Mouse (Mus musculus) liver, embryonic 13.5 days (tissue): ENCODE results near the gene Abcb5. TPM values are rescaled to one million over a fixed set of nuclear protein-coding genes. Genes with fewer than 3 reads are reported as not detected.
"Not testable (repeated sequence)": the region's sequence is repeated elsewhere in the genome, so short reads cannot be mapped to it uniquely, and the experiment has no call there.

Source experiments
- ATAC-seq: fragments of 200-750 bp; cut with Nextera tagmentation; 2 replicates; pipeline ENCODE4 v1.8.0; 2017; ENCODE audit warnings: low read depth, mild to moderate bottlenecking, moderate number of reproducible peaks, moderate library complexity
- DNase-seq: peaks from one replicate; pipeline ENCODE4 v3.0.0; 2022
- H3K27ac ChIP-seq: fragments of 300-500 bp; sonication (generic); 2 replicates; pipeline ENCODE4 v1.5.1; 2015; ENCODE audit warnings: moderate library complexity, mild to moderate bottlenecking, inconsistent platforms
- H3K27me3 ChIP-seq: fragments of 300-500 bp; sonication (generic); 2 replicates; pipeline ENCODE4 v1.6.1; 2015; ENCODE audit warnings: mild to moderate bottlenecking, inconsistent platforms
- H3K36me3 ChIP-seq: fragments of 300-500 bp; sonication (generic); 2 replicates; pipeline ENCODE4 v1.6.1; 2015; ENCODE audit warnings: mild to moderate bottlenecking, inconsistent platforms
- H3K4me1 ChIP-seq: fragments of 300-500 bp; sonication (generic); replicated peaks from 2 replicates; pipeline ENCODE4 v1.6.1; 2015; ENCODE audit warnings: inconsistent platforms
- H3K4me2 ChIP-seq: fragments of 300-500 bp; sonication (generic); 2 replicates; pipeline ENCODE4 v1.6.1; 2015; ENCODE audit warnings: inconsistent platforms, mild to moderate bottlenecking, moderate library complexity
- H3K4me3 ChIP-seq: fragments of 300-500 bp; sonication (generic); replicated peaks from 2 replicates; pipeline ENCODE4 v1.5.1; 2015; ENCODE audit warnings: mild to moderate bottlenecking, inconsistent platforms
- H3K9ac ChIP-seq: fragments of 300-500 bp; sonication (generic); 2 replicates; pipeline ENCODE4 v1.6.1; 2015; ENCODE audit warnings: mild to moderate bottlenecking, inconsistent platforms
- H3K9me3 ChIP-seq: fragments of 300-500 bp; sonication (generic); replicated peaks from 2 replicates; pipeline ENCODE4 v1.6.1; 2016; ENCODE audit warnings: inconsistent platforms
- WGBS: fragments of 180-500 bp; shearing (Covaris S2); methylation state at CpG from one replicate; pipeline ENCODE4 v1.1.7; 2015; ENCODE audit not compliant: insufficient replicate concordance; 5-methylcytosine and 5-hydroxymethylcytosine counted together
- polyA plus RNA-seq: library from polyadenylated mRNA; unstranded; fragments of >200 nt; fragmentation: Nextera tagmentation; extraction: Ambion mirVana; gene quantifications from 2 replicates; pipeline ENCODE4 v1.2.1, GENCODE M21; 2015

Gene Abcb5
- polyA plus RNA-seq, result not detected in 2 replicates

- no peak within 1 kb of the TSS for H3K9ac ChIP-seq
- no peak within 1 kb of the TSS for H3K4me2 ChIP-seq
- no peaks in the 10 kb centered on the region for H3K27me3 ChIP-seq
- H3K4me3 ChIP-seq, result no peak within 1 kb of the TSS
- no peaks in the 10 kb centered on the region for H3K4me1 ChIP-seq
- 68% methylated on average over 4 of the region's 4 CpGs for WGBS
- no peaks in the 10 kb centered on the region for H3K9me3 ChIP-seq
- no peak for ATAC-seq
- no peak within 1 kb of the TSS for H3K27ac ChIP-seq
- DNase-seq, result no peak
- no peaks in the 10 kb centered on the region for H3K36me3 ChIP-seq
Observed at GRCm38 (mm10) chr12:118966321-118966720, at the start of gene Abcb5. Abcb5 (minus strand) TSS chr12:118966421.

GRCm38 (mm10) chr12:118999230-118999629, 33.0 kb upstream of the Abcb5 start:
- Histone ChIP-seq H3K4me2 (no peak overlapping the region), H3K36me3 (no peaks in the 10 kb centered on the region), H3K4me3 (no peak overlapping the region), H3K9ac (no peak overlapping the region), H3K9me3 (no peaks in the 10 kb centered on the region), H3K27me3 (no peaks in the 10 kb centered on the region), H3K4me1 (no peaks in the 10 kb centered on the region), H3K27ac (no peak overlapping the region)
- ATAC-seq, result no peak
- WGBS, result 15% methylated on average over 2 of the region's 2 CpGs
- DNase-seq, result no peak

- Histone ChIP-seq H3K27ac (no peak overlapping the region), H3K4me3 (no peak overlapping the region), H3K9ac (no peak overlapping the region), H3K9me3 (no peaks in the 10 kb centered on the region), H3K4me2 (no peak overlapping the region), H3K4me1 (no peaks in the 10 kb centered on the region), H3K36me3 (no peaks in the 10 kb centered on the region), H3K27me3 (no peaks in the 10 kb centered on the region)
- DNase-seq (no peak), ATAC-seq (no peak)
- 10% methylated on average over 1 of the region's 1 CpGs for WGBS
Observed at GRCm38 (mm10) chr12:118994328-118995166, 28.3 kb upstream of the Abcb5 start.

GRCm38 (mm10) chr12:118984852-118985251, 18.6 kb upstream of the Abcb5 start:
- WGBS, result 76% methylated on average over 1 of the region's 1 CpGs
- no peak overlapping the region for H3K4me2 ChIP-seq
- no peak for ATAC-seq
- H3K9me3 ChIP-seq, result no peaks in the 10 kb centered on the region
- no peak overlapping the region for H3K27ac ChIP-seq
- no peak overlapping the region for H3K9ac ChIP-seq
- DNase-seq, result no peak
- no peaks in the 10 kb centered on the region for H3K4me1 ChIP-seq
- H3K36me3 ChIP-seq, result no peaks in the 10 kb centered on the region
- H3K4me3 ChIP-seq, result no peak overlapping the region
- no peaks in the 10 kb centered on the region for H3K27me3 ChIP-seq

- 21% methylated on average over 13 of the region's 13 CpGs for WGBS
- Histone ChIP-seq H3K27ac (no peak overlapping the region), H3K4me3 (no peak overlapping the region), H3K4me1 (no peaks in the 10 kb centered on the region), H3K4me2 (no peak overlapping the region), H3K27me3 (no peaks in the 10 kb centered on the region), H3K9me3 (no peaks in the 10 kb centered on the region), H3K36me3 (no peaks in the 10 kb centered on the region), H3K9ac (no peak overlapping the region)
- DNase-seq, result no peak
- no peak for ATAC-seq
Observed at GRCm38 (mm10) chr12:118930386-118931318, 35.6 kb downstream of the Abcb5 start.

- no peak for ATAC-seq
Observed at GRCm38 (mm10) chr12:118926813-118927281, 39.4 kb downstream of the Abcb5 start.

GRCm38 (mm10) chr12:118923874-118924273, 42.3 kb downstream of the Abcb5 start:
- not testable (repeated sequence) for ATAC-seq, H3K4me1 ChIP-seq, H3K9me3 ChIP-seq, DNase-seq, H3K27ac ChIP-seq, H3K36me3 ChIP-seq, H3K4me2 ChIP-seq, H3K4me3 ChIP-seq, H3K27me3 ChIP-seq, H3K9ac ChIP-seq
- WGBS, result 21% methylated on average over 1 of the region's 1 CpGs

More at GRCm38 (mm10) chr12:118926813-118927281, 39.4 kb downstream of the Abcb5 start:
- Histone ChIP-seq H3K9ac (no peak overlapping the region), H3K36me3 (no peaks in the 10 kb centered on the region), H3K9me3 (no peaks in the 10 kb centered on the region), H3K27ac (no peak overlapping the region), H3K4me2 (no peak overlapping the region), H3K4me3 (no peak overlapping the region), H3K4me1 (no peaks in the 10 kb centered on the region), H3K27me3 (no peaks in the 10 kb centered on the region)
- WGBS, result 17% methylated on average over 13 of the region's 13 CpGs
- no peak for DNase-seq

- Histone ChIP-seq H3K4me2 (no peak overlapping the region), H3K9me3 (no peaks in the 10 kb centered on the region), H3K27ac (no peak overlapping the region), H3K9ac (no peak overlapping the region), H3K4me1 (no peaks in the 10 kb centered on the region), H3K4me3 (no peak overlapping the region), H3K36me3 (no peaks in the 10 kb centered on the region), H3K27me3 (no peaks in the 10 kb centered on the region)
- 52% methylated on average over 1 of the region's 1 CpGs for WGBS
- DNase-seq (no peak), ATAC-seq (no peak)
Observed at GRCm38 (mm10) chr12:118917771-118918170, 48.5 kb downstream of the Abcb5 start.

GRCm38 (mm10) chr12:118910360-118910759, 55.9 kb downstream of the Abcb5 start:
- no peaks in the 10 kb centered on the region for H3K36me3 ChIP-seq
- H3K27ac ChIP-seq, result no peak overlapping the region
- no peaks in the 10 kb centered on the region for H3K27me3 ChIP-seq
- DNase-seq (no peak), ATAC-seq (no peak)
- no peaks in the 10 kb centered on the region for H3K9me3 ChIP-seq
- H3K4me2 ChIP-seq, result no peak overlapping the region
- H3K4me1 ChIP-seq, result no peaks in the 10 kb centered on the region
- no peak overlapping the region for H3K9ac ChIP-seq
- WGBS, result 47% methylated on average over 2 of the region's 2 CpGs
- no peak overlapping the region for H3K4me3 ChIP-seq

- no peaks in the 10 kb centered on the region for H3K4me1 ChIP-seq
- WGBS, result 39% methylated on average over 5 of the region's 5 CpGs
- no peak overlapping the region for H3K4me3 ChIP-seq
- H3K9ac ChIP-seq, result no peak overlapping the region
- ATAC-seq, result no peak
- no peaks in the 10 kb centered on the region for H3K36me3 ChIP-seq
- H3K9me3 ChIP-seq, result no peaks in the 10 kb centered on the region
- no peak overlapping the region for H3K27ac ChIP-seq
- H3K4me2 ChIP-seq, result no peak overlapping the region
- DNase-seq, result no peak
- no peaks in the 10 kb centered on the region for H3K27me3 ChIP-seq
Observed at GRCm38 (mm10) chr12:118902249-118902648, 64.0 kb downstream of the Abcb5 start.

GRCm38 (mm10) chr12:118887964-118888363, 78.3 kb downstream of the Abcb5 start:
- no peaks in the 10 kb centered on the region for H3K9me3 ChIP-seq
- WGBS, result 54% methylated on average over 2 of the region's 2 CpGs
- H3K4me1 ChIP-seq, result no peaks in the 10 kb centered on the region
- no peaks in the 10 kb centered on the region for H3K36me3 ChIP-seq
- H3K27me3 ChIP-seq, result no peaks in the 10 kb centered on the region
- ATAC-seq, result no peak
- no peak for DNase-seq
- no peak overlapping the region for H3K4me2 ChIP-seq
- H3K9ac ChIP-seq, result no peak overlapping the region
- no peak overlapping the region for H3K4me3 ChIP-seq
- H3K27ac ChIP-seq, result no peak overlapping the region
